Mouse (Mus musculus): ENCODE measurements around the gene T2.

DNA sequence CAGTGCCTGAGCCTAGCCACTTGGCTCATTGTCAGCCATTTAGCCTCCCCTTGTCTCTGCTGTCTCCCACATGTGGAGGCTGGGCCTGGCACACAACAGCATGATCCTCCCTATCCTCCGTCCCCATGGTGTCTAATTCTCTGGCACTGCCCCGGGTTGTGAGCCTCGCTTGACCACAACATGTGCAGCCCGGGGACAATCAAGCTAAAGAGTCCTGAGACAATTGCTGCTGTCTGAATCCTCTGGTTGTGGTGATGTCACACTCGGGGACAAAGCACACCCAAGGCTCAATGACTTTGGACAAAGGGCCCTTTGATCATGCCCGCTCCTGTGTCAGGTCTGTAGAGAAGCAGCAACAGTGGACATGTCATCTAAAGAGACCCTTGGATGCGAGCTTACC is 4.7 kb upstream of the T2 start:
- TF ChIP-seq CTCF (IDR thresholded peaks at IDR 0.05; ENCODE audit: low read depth, low read length) (no peak), POLR2A (IDR thresholded peaks at IDR 0.05; ENCODE audit: borderline replicate concordance, low read depth, low read length) (no peak)
